Mouse (Mus musculus) monocyte, adult 2 months (primary cell): ENCODE results near the gene Cfap77.

Source experiments
- DNase-seq, 2 experiments: peaks; one replicate each; pipeline ENCODE4 v3.0.0; 2022; ENCODE audit warnings: low spot score in 2 of 2, low read depth in 1 of 2

Gene Cfap77

GRCm38 (mm10) chr2:28998246-28998645, 56.6 kb downstream of the Cfap77 start:
- no peak for DNase-seq

- DNase-seq = no peak
Observed at GRCm38 (mm10) chr2:28997161-28997834, 57.6 kb downstream of the Cfap77 start.

GRCm38 (mm10) chr2:28995436-28995835, 59.4 kb downstream of the Cfap77 start:
- DNase-seq = no peak

GRCm38 (mm10) chr2:28994014-28994413, 60.9 kb downstream of the Cfap77 start:
- no peak for DNase-seq

DNA sequence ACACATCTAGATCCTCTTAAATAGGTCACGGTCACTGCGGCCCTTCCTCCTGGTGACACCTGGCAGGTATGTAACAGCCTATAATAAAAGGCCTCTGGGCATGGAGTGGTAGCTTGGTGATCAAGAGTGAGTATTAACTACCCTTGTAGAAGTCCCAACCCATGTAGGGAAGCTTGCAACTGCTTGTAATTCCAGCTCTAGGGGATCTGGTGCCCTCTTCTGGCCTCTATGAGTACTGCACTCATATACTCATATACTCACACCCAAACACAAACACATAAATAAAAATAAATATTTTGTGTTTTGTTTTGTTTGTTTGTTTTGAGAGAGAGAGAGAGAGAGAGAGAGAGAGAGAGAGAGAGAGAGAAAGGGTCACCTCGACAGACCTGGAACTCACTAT, 66.1 kb downstream of the Cfap77 start:
- DNase-seq = no peak

- DNase-seq = no peak
Observed at GRCm38 (mm10) chr2:28980080-28980910, 74.6 kb downstream of the Cfap77 start.

- DNase-seq = no peak
Observed at GRCm38 (mm10) chr2:28978461-28978860, 76.4 kb downstream of the Cfap77 start.

GRCm38 (mm10) chr2:28976635-28977034, 78.2 kb downstream of the Cfap77 start:
- DNase-seq = peak in 1 of 2 experiments; percentile 13

GRCm38 (mm10) chr2:28975604-28976003, 79.3 kb downstream of the Cfap77 start:
- DNase-seq = no peak

DNA sequence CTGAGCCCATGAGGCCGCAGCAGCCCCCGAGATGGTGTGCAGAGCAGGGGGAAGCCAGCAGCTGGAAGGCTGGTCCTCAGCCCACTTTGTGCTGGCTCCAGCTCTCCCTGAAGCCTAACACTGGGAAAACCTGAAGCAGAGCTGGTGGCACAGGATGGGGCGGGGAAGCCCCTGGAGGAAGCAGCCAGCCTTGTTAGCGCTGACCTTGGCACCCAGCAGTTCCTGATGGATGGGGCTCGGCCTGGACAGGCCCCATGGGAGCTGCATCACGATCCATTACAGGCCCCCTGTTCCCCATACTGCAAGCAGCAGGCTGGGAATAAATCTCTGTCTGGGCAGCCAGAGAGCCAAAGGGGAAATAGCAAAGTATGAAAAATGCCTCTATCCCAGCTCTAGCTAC, 80.3 kb downstream of the Cfap77 start:
- DNase-seq = no peak

DNA sequence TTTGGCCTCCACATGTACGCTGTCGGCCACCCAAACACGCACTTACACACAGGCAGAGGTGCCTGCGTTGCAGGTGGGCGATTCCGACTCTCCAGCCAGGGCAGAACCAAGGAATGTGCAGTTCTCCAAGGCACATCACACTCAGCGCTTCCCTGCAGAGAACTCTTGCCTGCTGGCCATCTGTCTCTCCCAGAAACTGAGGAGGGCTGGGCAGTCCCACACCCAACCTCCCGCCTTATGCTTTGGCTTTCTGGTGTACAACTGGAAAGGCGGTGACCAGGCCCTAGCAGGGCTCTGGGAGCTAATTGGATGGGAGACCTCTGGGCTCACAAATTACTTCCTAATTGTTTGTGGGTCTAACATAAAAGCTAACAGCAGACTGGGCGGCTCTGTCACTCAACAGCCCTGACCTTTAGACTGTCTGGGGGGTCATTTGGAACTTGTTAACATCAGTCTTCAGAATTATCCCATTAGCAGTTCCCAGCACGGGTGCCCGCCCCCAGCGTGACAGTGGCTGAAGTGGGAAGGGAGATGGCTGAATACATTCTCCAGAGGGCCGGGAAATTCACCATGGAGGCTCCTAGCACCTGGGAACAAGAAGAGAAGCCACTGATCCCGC, 80.9 kb downstream of the Cfap77 start:
- no peak for DNase-seq

DNA sequence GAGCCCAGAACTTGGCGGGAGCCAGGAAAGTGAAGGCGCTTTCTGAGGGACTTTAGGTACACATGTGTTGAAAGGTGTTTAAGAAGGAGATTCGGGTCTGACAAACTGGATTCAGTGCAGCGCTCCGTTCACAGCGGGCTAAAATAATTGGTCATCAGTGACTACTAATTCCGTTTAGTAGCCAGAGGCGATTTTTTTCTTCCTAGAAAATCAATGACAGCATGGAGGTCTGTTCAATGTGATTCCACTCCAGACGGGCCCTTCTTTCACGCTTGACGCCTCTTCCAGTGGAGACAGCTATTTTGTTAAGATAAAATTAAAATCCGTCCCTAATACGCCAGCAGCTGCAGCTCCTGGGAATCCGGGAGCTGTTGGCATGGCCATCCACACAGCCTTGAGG, 84.4 kb downstream of the Cfap77 start:
- DNase-seq = no peak

GRCm38 (mm10) chr2:28968278-28968677, 86.6 kb downstream of the Cfap77 start:
- DNase-seq = no peak

DNA sequence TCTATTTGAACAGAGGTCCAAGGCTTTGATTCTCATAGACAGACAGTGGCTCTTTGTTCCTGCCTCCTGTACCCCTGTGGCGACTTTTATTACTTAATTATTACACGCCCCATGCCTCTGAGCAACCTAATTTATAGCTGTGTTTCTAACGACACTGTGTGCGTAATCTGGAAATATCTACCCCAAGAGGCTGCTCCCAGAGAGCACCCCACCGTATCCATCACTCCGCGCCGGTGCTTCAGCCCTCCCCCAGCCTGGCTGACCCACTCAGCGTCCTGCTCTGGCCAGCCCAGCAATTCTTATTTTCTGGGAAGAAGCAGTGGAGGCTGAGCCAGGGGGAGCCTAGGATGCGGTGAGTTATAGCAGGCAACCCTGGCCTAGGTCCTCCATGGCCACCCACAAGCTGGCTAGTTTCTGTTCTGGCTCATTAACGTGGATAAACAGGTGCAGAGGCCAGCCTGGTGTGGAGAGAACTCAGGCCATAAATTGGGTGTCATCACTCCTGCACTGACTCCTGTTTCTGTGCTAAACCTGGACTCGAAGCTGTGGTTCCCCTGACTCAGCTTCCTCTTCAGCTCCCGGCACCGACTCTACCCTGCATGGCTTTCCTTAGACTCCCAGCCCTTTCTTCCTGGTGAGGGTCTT, 88.6 kb downstream of the Cfap77 start:
- no peak for DNase-seq

GRCm38 (mm10) chr2:28963565-28963964, 91.3 kb downstream of the Cfap77 start:
- no peak for DNase-seq

- no peak for DNase-seq
Observed at GRCm38 (mm10) chr2:28961636-28962035, 93.2 kb downstream of the Cfap77 start.

- no peak for DNase-seq
Observed at GRCm38 (mm10) chr2:28961024-28961585, 93.8 kb downstream of the Cfap77 start.

GRCm38 (mm10) chr2:28956874-28957273, 98.0 kb downstream of the Cfap77 start:
- no peak for DNase-seq

DNA sequence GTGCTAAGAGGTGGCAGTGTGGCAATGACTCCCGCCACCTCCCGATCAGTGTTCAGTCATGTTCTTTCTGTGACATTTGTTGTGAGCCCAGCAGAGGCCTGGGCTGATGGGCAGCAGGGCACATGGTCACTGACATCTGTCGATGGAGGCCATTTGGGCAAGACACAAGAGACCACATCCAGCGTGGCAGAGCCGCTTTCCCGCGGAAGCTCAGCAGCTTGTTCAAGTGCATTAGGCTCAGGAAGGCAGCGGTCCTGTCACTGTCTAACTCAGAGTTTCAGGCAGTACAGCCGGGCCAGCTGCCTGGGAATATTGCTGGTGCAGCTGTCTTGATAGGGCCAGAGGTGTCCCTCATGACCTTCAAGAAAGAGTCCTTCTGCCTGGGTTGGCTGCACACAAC, 100.3 kb downstream of the Cfap77 start:
- DNase-seq = no peak

DNA sequence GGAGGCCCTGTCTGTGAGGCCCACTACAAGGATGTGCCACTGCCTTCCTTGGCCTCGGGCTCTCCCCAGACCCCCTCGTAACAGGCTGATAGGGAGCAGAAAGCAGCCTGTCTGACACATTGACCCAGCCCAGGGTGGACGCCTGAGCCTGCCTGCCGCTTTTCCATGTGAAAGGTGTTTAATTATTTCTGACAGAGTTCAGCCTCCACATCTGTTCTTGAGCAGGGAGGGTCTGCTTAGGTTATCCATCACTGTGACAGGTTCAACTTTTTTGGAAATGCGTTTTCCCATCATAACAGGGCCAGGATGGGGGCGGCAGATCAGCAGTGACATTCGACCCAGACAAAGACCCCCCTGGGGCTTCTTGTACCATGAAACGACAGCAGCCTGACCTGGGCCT, 101.9 kb downstream of the Cfap77 start:
- no peak for DNase-seq

DNA sequence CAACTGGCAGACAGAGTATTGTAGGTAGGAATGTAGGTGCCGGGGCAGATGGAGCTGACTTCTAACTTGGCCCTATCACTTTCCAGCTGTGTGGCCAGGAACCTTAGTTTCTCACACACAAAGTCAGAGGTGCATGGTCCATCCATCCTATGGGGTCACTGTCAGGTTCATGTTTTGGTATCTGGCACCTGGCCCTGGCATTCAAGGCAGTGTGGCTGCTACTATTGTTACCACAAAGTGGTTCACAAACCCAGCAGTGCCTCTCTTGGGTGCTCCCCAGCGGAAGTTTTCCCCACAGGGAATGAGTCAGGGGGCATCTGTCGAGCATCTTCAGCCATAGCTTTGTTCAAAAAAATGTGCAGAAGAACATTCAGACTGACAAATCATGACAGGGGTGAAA, 108.6 kb downstream of the Cfap77 start:
- DNase-seq = no peak
